Mouse (Mus musculus) neural tube, embryonic 14.5 days (tissue): ENCODE results near the gene Agt. TPM values are rescaled to one million over a fixed set of nuclear protein-coding genes. Genes with fewer than 3 reads are reported as not detected.

Source experiments
- polyA plus RNA-seq: library from polyadenylated mRNA; unstranded; fragments of >200 nt; fragmentation: Nextera tagmentation; extraction: Ambion mirVana; gene quantifications from 2 replicates; pipeline ENCODE4 v1.2.1, GENCODE M21; 2014

Gene Agt
- polyA plus RNA-seq, 1 experiment from 2014 or later: 0.63 TPM

Other genes with a start within 250 kb of the Agt start
- 15.4 and 17.1 TPM in 2 replicates for gene Pgbd5, start 130.0 kb downstream of the Agt start, polyA plus RNA-seq
- gene Cog2, start 48.9 kb downstream of the Agt start, polyA plus RNA-seq: 32.3 and 37.7 TPM in 2 replicates
- gene Capn9, start 6.4 kb upstream of the Agt start, polyA plus RNA-seq: 0.26 and 0.36 TPM in 2 replicates
- 21.9 and 25.2 TPM in 2 replicates for gene 2310022B05Rik, start 93.7 kb upstream of the Agt start, polyA plus RNA-seq
- gene Ttc13, start 152.3 kb upstream of the Agt start, polyA plus RNA-seq: 70.9 and 73.9 TPM in 2 replicates
- gene Arv1, start 152.4 kb upstream of the Agt start, polyA plus RNA-seq: 38.0 and 39.3 TPM in 2 replicates
- gene Fam89a, start 182.1 kb upstream of the Agt start, polyA plus RNA-seq: 0.91 and 7.0 TPM in 2 replicates
- gene Trim67, start 223.4 kb upstream of the Agt start, polyA plus RNA-seq: 36.7 and 42.7 TPM in 2 replicates